Mouse (Mus musculus) left cerebral cortex, adult 6 months (tissue): ENCODE measurements around the gene Numa1. TPM values are rescaled to one million over a fixed set of nuclear protein-coding genes. Genes with fewer than 3 reads are reported as not detected.

Experiments
- long read RNA-seq, 2 experiments: library from polyadenylated mRNA; unstranded; transcript quantifications; one replicate each; pipeline ENCODE4 v2.0.0; 2019 to 2020
- polyA plus RNA-seq: library from polyadenylated mRNA; unstranded; fragments of <200 nt; fragmentation: Nextera tagmentation; gene quantifications from 2 replicates; pipeline ENCODE4 v1.2.3, GENCODE M21; 2021

Gene Numa1
- polyA plus RNA-seq = 17.9 and 28.2 TPM in 2 replicates
- long read RNA-seq, experiment 1, transcript Numa1-202 (13 exons, 2,934 nt) = major isoform, 14 of 34 reads
- long read RNA-seq, experiment 1, partial matches to known transcripts = 14 of 34 reads
- long read RNA-seq, experiment 1, other reads (novel, unspliced or antisense) = 6 of 34 reads
- long read RNA-seq, experiment 2, partial matches to known transcripts = 10 of 17 reads
- long read RNA-seq, experiment 2, other reads (novel, unspliced or antisense) = 4 of 17 reads

DNA sequence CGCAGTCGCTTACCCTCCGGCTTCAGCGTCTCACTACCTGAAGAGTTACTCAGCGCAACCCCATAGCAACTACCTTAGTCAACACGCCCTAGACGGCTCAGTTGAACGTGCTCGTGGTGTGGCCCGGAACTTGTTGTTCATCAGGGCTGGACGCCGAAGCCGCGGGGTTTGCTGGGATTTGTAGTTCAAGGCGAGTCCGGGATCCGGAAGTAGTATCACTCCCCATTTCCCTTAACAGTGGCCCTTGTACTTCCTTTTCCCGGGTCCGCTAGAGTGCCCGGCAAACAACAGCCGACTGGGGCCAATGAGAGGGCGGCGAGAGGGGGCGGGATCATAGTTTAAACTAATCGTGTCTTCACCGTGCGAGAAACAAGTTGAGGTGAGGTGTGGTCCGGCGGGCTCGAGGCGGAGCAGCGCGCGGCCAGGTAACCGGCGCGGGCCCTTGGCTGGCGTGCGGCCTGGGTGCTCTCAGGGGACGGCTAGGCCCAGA, at the start of gene Numa1, which contains the start of gene Lrrc51:
Gene Numa1, plus strand, starts transcription at position 361 of the 490 bp plus-strand sequence.
Gene Lrrc51, minus strand, starts transcription at position 145 of the 490 bp plus-strand sequence.

DNA sequence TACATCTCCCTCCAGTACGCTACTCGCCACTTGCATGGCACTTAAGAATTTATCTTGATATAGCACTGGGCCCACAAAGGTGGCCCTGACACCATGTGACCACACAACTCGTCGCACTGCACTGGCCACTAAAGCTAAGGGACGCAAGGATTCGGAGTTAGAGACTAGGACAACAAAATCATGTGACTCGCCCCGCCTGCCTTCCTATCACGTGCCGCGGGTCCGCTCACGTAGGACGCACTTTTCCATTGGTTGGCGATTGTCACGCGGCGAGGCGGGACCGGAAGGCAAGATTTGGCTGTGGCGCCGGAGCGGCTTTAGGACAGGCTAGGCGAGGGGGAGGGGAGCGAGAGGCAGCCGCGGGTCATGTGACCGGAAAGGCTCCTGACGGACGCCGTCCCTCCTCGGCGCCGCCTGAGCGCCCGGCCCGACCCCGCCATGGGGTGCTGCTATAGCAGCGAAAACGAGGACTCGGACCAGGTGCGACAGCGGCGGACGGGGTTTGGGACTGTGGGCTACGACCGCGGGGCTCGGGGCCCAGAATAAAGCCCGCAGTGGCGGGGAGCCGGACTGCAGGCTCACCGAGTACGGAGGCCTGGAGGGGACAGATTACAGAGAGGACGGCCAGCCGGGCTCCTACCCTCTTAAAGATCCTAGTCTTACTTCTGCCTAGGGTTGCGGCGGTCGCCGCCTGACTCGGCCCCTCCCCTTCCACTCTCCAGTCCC, 28.2 kb upstream of the Numa1 start, which contains the start of gene Lamtor1:
Gene Lamtor1, plus strand, starts transcription at position 344 of the 726 bp plus-strand sequence.

DNA sequence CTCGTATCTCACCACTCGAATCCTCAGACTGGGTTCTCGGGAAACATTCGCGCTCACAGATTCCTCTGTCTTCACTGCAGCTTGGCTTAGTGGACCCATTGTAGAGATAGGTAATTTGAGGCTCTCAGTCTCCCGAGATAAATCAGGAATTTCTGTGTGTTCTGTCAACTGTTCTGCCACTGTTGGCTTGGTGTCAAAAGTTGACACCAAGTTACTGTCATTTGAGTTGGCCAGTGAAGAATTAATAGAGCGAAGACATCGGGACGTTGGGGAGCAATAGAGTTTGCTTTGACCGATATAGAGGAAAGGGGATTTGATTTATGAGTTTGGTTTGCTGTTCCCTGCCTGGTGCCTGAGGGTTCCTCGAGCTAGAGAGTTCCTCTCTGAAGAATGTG, 27.6 kb upstream of the Numa1 start, which contains the start of gene Tomt:
Gene Tomt, minus strand, starts transcription at position 73 of the 395 bp plus-strand sequence.

DNA sequence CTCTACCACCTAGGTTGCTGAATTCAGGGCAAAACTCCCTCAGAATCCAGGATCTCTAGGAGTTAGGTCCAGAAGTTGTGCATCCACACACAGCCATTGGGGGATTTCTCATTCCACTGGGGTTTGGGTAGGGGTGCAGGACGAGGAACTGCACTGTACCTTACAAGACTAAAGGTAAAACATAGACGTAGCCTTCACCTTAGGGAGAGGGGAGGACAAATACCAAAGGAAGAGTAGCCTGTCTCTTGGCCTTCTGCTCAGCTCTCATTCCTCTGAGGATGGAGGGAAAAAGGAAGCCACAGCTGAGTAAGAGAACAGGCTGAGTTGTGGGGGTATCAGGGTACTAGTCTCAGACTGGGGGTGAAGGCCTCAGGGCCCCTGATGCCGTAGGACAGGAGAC, 84.7 kb downstream of the Numa1 start, which contains the start of gene Il18bp:
Gene Il18bp, minus strand, starts transcription at position 101 of the 400 bp plus-strand sequence.

Other genes with a start within 250 kb of the Numa1 start
- gene Phox2a, start 115.8 kb upstream of the Numa1 start, polyA plus RNA-seq = not detected in 2 replicates
- gene Inppl1, start 95.9 kb upstream of the Numa1 start, polyA plus RNA-seq = 2.9 and 3.0 TPM in 2 replicates
- gene Folr2, start 76.9 kb upstream of the Numa1 start, polyA plus RNA-seq = 0.75 and 0.86 TPM in 2 replicates
- 31.2 and 35.8 TPM in 2 replicates for gene Anapc15, start 70.4 kb upstream of the Numa1 start, polyA plus RNA-seq
- 1.3 and 1.7 TPM in 2 replicates for gene Folr1, start 63.3 kb upstream of the Numa1 start, polyA plus RNA-seq
- 221 and 286 TPM in 2 replicates for gene Lamtor1, start 28.2 kb upstream of the Numa1 start, polyA plus RNA-seq
- gene Tomt, start 27.8 kb upstream of the Numa1 start, polyA plus RNA-seq = 0.13 TPM in 1 of 2 replicates, not detected in the other
- gene Lrrc51, start 216 bp upstream of the Numa1 start, polyA plus RNA-seq = 11.4 and 12.6 TPM in 2 replicates
- 0.49 and 0.93 TPM in 2 replicates for gene Il18bp, start 84.6 kb downstream of the Numa1 start, polyA plus RNA-seq
- gene Rnf121, start 131.4 kb downstream of the Numa1 start, polyA plus RNA-seq = 18.9 and 23.6 TPM in 2 replicates
- 3.1 and 3.3 TPM in 2 replicates for gene Xndc1, start 131.4 kb downstream of the Numa1 start, polyA plus RNA-seq
- gene Xntrpc, start 131.6 kb downstream of the Numa1 start, polyA plus RNA-seq = 0.08 and 0.09 TPM in 2 replicates
- gene Trpc2, start 149.0 kb downstream of the Numa1 start, polyA plus RNA-seq = not detected in 2 replicates
- gene Art1, start 167.6 kb downstream of the Numa1 start, polyA plus RNA-seq = 0.14 TPM in 1 of 2 replicates, not detected in the other
- 0.11 TPM in 1 of 2 replicates, not detected in the other for gene Art5, start 175.4 kb downstream of the Numa1 start, polyA plus RNA-seq
- 0.42 TPM in 1 of 2 replicates, not detected in the other for gene Chrna10, start 182.7 kb downstream of the Numa1 start, polyA plus RNA-seq